Mouse (Mus musculus) embryo, embryonic 11 days (tissue): Measurements from ENCODE around the gene Slc44a4.
A peak's percentile ranks its signal among the peaks of the same experiment; 100 is the strongest.
"Not testable (repeated sequence)": the region's sequence is repeated elsewhere in the genome, so short reads cannot be mapped to it uniquely, and the experiment has no call there.

ENCODE experiments used
- DNase-seq: peaks from one replicate; pipeline ENCODE4 v3.0.0-alpha.2; 2015

The Slc44a4 gene

GRCm38 (mm10) chr17:34962841-34963240, 48.6 kb downstream of the Slc44a4 start:
- no peak for DNase-seq

GRCm38 (mm10) chr17:34964640-34965049, 50.4 kb downstream of the Slc44a4 start:
- no peak for DNase-seq

DNA sequence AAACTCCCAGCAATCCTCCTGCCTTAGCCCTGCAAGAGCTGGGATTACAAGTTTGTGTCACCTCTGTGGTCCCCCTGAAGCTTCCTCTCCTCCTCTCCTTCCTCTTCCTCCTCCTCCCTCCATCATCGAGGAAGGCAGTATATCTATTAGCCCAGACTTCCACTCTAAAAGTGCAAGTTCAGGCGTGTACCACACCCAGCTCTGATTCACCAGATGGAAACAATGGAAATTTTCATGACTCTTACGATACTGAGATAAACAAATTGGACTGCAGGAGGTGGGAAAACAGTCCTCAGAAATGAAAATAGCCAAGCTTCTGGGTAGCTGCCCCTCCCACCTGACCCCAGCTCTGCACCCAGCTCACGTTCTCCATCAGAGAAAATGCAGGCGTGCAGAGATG, 51.4 kb downstream of the Slc44a4 start:
- DNase-seq, result no peak

- not testable (repeated sequence) for DNase-seq
These were observed 55.6 kb downstream of the Slc44a4 start, which contains the start of gene Gm20481 for GRCm38 (mm10) chr17:34969822-34970221. Gene Gm20481, plus strand, starts transcription at chr17:34969912.

DNA sequence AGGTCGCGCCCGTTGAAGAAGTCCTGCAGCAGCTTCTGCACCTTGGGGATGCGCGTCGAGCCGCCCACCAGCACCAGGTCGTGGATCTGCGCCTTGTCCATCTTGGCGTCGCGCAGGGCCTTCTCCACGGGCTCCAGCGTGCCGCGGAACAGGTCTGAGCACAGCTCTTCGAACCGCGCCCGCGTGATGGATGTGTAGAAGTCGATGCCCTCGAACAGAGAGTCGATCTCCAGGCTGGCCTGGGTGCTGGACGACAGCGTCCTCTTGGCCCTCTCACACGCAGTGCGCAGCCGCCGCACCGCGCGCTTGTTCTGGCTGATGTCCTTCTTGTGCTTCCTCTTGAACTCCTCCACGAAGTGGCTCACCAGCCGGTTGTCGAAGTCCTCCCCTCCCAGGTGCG, 56.6 kb downstream of the Slc44a4 start:
- DNase-seq, result not testable (repeated sequence)

DNA sequence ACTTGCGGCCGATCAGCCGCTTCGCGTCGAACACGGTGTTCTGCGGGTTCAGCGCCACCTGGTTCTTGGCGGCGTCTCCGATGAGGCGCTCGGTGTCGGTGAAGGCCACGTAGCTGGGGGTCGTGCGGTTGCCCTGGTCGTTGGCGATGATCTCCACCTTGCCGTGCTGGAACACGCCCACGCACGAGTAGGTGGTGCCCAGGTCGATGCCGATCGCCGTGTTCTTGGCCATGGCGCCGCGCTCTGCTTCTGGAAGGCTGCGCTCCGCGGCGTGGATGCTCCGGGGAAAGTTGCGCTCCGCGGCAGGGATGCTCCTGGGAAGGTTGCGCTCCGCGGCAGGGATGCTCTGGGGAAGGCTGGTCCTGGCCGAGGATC, 57.4 kb downstream of the Slc44a4 start:
- DNase-seq, result not testable (repeated sequence)

DNA sequence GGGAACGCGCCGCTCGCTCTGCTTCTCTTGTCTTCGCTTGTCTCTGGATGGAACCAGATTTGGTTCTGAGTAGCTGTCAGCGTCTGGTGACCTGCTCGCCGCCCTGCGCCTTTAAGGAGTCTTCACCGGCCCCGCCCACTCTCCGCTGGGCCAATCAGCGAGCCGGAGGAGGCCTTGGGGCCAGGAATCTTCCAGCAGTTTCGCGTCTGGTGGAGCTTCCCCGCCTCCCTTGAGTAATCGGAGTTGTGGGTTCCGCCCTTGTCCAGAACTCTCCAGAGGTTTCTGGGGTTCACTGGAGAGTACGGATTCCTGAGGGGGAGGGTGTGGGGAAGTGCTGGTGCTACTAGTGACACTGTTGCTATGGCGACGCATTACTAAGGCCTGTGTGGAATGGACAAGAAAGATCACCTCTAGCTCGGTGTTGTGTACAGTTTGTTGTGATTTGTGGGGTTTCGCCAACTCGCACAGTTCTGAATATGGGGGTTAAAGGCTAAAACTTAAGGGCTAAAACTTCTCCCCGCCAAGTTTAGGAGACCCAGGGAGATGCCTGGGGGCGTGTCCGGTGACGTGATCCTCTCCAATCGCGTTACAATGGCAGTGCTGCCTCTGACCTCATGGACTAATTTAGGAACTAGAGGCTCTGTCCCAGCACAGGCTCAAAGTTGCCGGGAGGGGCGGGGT, 57.9 kb downstream of the Slc44a4 start, which contains the start of the genes Hspa1a and Hspa1l:
TSS of gene Hspa1a (minus strand) at position 88 of the 681 bp plus-strand sequence.
TSS of gene Hspa1l (plus strand) at position 635 of the 681 bp plus-strand sequence.
- peak; percentile 80 for DNase-seq

GRCm38 (mm10) chr17:34975581-34976492, 61.6 kb downstream of the Slc44a4 start:
- no peak for DNase-seq

- no peak for DNase-seq
These were observed 62.7 kb downstream of the Slc44a4 start for GRCm38 (mm10) chr17:34977000-34977399.

DNA sequence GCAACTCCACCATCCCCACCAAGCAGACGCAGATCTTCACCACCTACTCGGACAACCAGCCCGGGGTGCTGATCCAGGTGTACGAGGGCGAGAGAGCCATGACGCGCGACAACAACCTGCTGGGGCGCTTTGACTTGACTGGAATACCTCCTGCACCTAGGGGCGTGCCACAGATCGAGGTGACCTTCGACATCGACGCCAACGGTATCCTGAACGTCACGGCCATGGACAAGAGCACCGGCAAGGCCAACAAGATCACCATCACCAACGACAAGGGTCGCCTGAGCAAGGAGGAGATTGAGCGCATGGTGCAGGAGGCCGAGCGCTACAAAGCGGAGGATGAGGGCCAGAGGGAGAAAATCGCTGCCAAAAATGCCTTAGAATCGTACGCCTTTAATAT, 64.0 kb downstream of the Slc44a4 start:
- DNase-seq, result no peak

DNA sequence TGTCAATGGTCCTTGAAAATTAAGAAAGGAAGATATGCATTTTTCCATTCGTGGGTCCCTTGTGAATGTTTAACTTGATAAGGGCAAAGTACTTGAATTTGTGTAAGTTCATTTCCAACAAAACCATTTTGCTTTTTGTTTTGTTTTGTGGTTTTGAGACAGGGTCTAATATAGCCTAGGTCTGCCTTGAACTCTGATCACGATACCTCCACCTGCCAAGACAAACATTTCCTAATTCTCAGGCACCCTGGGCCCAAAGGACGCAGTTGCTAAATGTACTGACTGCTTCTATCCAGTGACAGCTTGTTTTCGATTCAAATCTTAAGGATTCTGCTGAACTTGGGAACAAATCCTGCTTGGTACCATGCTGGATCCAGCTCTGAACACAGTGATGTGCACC, 65.4 kb downstream of the Slc44a4 start:
- no peak for DNase-seq
